Mouse (Mus musculus) thymus, postnatal 36 days (tissue): ENCODE measurements around the gene Magel2.

Source experiments
- DNase-seq, 2 experiments: peaks; one replicate each; pipeline ENCODE4 v3.0.0; 2022; ENCODE audit warnings: mixed read lengths in 2 of 2

Gene Magel2

GRCm38 (mm10) chr7:62376510-62377304 lies at the start of gene Magel2:
TSS of gene Magel2 (plus strand) at chr7:62377010.
- no peak for DNase-seq

DNA sequence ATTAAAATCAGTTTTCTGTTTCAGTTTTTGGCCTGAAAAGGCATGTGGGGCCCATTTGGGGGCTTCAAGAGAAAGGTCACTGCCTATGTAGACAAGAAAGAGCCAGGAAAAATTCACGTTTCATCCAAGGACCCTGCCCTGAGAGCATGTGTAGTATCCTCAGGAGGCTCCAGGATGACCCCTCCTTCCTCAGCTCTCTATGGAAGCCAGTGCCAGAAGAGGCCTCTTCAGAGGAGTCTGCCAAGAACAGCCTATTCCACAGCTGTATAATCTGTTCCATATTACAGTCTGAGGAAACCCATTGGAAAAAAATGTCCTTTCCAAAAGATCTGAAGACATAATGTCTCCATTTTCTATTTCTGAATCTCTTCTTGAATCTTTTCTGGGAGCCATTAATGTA lies 31.4 kb upstream of the Magel2 start:
- no peak for DNase-seq

- DNase-seq, result no peak
Observed at GRCm38 (mm10) chr7:62346269-62346668, 30.5 kb upstream of the Magel2 start, which contains the start of gene Ndn. TSS of gene Ndn (plus strand) at chr7:62346569.

- peak in 1 of 2 experiments; percentile 2 for DNase-seq
Observed at GRCm38 (mm10) chr7:62348106-62348803, 28.6 kb upstream of the Magel2 start.

GRCm38 (mm10) chr7:62348804-62349190 lies 28.0 kb upstream of the Magel2 start:
- DNase-seq, result peak in 1 of 2 experiments; percentile 2

GRCm38 (mm10) chr7:62351266-62351665 lies 25.5 kb upstream of the Magel2 start:
- DNase-seq, result no peak

- no peak for DNase-seq
Observed at GRCm38 (mm10) chr7:62365039-62365636, 11.7 kb upstream of the Magel2 start.

DNA sequence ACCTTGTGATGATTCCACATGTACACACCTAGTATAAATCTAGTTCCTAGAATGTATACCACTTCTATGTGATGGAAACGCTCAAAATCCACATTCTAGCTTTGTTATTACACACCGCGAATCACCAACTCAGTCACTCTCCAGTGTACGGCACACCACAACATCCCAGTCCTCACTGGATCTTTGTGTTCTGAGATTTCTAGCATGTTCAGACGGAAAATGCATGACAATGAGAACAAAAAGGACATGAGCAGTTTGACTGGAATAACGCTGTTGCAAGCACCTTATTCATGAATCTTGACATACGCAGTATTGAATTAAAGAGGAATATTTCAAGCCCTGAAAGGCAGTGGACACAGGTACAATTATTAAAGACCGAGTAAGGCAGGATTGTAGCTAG lies 10.1 kb upstream of the Magel2 start:
- DNase-seq, result no peak

DNA sequence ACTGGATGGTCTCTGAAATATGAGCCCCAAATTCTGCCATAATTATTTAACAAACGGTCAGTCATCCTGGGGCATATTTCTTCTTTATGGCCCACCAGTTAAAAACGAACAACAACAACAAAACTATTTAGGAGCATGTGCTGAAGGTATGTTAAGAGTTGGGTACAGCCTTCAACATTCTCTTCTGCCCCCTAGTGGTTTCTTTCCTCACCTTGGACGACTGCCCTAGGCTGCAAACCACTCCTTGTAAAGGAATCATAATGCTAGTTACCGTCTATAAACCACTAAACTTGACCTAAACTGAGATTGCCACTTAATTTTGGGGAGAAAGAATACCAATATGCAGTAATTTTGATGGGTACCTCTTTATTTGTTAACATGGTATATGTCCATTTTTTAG lies 1.2 kb upstream of the Magel2 start:
- no peak for DNase-seq

GRCm38 (mm10) chr7:62377313-62377712 lies 503 bp downstream of the Magel2 start:
- no peak for DNase-seq

DNA sequence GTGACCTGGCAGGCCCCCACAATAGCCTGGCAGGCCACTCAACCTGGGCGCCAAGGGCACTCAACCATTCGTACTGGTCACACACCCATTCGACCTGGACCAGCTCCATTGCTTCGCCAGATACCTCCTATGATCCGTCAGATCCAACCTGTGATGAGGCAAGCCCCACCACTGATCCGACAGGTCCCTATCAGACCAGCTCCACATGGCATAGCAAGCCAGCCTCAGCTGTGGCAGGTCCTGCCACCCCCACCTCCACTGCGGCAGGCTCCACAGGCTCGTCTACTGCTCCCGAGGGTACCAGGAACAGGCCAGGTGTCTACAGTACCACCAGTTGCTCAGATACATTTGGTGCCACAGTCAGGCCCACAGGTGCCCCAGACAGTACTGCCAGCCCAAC lies 1.7 kb downstream of the Magel2 start:
- DNase-seq, result no peak

GRCm38 (mm10) chr7:62382391-62382790 lies 5.6 kb downstream of the Magel2 start:
- no peak for DNase-seq

DNA sequence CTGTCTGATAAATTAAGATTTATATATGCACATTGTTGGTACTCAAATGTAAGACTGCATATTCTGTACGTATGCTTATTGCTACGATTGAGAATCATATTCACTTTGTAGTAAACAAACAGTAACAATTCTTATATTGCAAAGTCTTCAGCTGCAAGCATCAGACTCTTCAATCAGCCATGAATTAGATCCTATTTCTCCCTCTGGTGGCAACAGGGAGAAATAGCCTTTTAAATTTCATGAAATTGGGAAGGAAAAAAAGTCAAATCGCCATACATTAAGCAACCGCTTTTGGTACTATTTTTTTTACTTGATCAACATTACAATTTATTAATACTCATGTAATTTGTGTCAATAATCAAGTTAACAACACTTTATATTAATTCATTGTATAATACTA lies 11.5 kb downstream of the Magel2 start:
- DNase-seq, result no peak

DNA sequence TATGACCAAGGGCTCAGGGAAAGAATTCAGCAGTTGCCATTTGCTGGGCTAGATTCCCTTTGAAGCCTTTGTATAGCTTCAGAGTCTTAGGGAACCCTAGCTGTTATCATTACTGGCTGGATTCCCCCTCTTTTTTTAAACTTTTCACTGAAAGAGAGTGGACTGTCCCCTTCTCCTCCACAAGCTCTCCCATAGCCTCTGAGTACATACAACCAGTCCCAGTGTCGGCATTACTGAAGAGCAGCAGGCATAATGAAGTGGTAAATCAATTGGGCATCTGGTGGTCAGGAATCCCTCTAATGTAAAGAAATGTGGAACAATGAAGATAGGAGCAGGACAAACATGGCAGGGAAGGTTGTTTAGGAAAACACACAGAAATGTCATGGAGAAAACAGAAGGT lies 15.4 kb downstream of the Magel2 start:
- DNase-seq, result no peak

DNA sequence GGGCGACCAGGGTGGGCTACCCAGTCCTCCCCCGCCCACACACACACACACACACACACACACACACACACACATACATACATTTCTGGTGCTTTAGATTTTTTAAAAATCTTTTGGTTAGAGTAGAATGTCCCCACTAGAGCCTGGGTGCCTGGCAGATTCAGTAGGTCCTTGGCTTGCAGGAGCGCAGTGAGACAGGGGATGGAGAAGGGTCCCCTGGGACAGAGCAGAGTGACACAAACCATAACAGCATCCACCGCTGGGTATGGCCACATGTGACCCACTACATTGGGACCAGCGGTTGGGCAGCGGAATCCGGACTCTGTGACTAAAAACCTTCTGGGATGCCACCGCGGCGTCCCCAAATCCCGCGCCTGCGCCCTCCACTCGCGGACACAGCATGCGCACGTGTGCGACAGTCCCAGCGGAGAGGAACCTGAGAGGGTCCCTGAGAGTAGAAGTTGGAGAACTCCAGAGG lies 29.8 kb downstream of the Magel2 start:
- no peak for DNase-seq

GRCm38 (mm10) chr7:62407803-62408202 lies 31.0 kb downstream of the Magel2 start:
- DNase-seq, result no peak

GRCm38 (mm10) chr7:62415222-62415621 lies 38.4 kb downstream of the Magel2 start:
- DNase-seq, result no peak

DNA sequence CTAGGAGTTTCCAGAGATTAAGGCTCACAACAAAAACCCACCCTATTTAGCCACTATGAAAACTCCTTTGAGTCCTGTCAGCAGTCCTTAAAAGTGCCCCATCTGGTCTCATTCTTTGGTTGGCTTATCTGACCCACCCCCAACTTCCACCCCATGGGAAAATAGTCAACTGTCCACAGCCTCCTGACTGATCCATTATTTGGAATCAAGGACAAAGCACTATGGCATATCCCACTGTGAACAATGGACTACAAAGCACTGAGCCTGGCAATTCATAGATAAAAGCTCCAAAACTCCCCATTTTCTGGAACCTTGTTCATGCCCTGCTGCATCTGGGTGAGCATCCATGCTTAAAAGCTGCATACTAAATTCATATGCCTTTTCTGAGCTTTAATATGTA lies 39.4 kb downstream of the Magel2 start:
- no peak for DNase-seq

GRCm38 (mm10) chr7:62418346-62418745 lies 41.5 kb downstream of the Magel2 start:
- DNase-seq, result no peak

DNA sequence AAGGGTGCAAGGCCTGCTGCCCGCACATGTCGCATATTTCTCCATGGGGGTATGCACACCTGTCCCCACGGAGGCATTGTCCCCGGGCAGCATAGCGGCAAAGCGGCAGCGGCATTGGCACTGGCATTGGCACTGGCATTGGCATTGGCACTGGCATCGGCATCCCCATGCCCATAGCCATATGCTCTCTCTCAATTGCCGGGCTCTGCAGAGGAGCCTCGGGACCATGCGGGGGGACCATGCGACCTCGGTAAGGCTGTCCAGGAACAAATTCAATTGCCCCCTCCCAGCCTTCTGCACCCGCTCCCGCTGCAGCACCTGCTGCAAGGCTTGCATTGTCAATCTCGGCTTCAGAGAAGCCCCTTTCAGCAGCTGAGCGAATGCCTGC lies 42.3 kb downstream of the Magel2 start:
- no peak for DNase-seq

DNA sequence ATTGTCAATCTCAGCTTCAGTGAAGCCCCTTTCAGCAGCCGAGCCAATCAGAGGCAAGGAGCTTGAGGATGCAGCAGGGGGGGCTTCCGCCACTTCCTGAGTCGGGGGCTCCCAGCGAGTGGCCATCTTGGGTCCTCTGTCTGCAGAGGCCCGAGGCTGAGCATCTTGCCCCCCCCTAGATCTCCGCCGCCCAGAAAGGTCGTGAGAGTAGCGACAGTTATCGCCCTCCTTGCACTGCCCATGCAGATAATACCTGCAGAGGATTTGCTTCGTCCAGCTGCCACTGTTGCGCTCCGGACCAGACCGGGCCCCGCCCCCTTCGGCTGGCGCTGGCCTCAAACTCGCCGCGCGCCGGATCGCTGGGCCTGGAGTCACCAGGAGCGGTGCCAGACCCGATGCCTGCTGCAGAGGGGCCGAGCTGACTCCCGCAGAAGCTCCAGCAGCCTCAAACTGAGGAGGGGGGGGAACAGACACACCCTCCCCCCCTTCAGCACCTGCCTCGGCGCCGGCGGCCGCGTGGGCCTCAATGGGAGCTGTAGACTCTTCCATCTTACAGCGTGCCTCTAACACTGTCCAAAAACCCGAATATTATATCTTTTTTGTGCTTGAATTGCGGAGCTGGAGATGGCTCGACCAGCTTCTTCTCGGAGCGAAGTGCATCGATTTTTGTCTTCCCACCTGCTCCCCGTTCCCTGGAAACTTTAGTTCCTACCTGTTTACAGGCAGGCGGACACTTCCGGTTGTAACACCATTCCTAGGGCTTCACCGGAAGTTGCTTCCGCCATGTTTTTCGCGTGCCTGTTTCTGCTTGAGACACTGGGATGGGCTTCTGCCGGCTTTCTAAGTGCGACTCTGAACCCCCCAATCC lies 42.9 kb downstream of the Magel2 start, which contains the start of gene Mkrn3:
Mkrn3 (minus strand) TSS at position 647 of the 868 bp plus-strand sequence.
- DNase-seq, result peak; percentile 7 to 8

DNA sequence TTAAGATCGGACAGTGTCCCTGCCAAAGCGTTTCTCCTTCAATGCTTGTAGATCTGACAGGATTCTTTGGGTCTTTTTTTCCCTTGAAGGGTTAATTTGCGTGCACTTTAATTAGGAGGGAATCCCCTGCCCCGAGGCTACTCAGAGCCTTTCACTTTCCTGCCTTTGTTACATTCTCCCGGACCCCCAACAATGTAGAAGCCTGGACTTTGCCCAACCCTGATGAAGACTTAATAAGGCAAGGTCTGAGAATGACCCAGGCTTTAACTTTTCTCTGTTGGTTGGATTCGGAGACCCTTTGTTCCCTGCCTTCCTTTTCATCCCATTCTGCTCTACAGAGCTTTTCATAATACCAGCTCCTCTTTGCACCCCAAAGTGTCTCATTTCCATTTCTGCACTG lies 43.8 kb downstream of the Magel2 start:
- no peak for DNase-seq

DNA sequence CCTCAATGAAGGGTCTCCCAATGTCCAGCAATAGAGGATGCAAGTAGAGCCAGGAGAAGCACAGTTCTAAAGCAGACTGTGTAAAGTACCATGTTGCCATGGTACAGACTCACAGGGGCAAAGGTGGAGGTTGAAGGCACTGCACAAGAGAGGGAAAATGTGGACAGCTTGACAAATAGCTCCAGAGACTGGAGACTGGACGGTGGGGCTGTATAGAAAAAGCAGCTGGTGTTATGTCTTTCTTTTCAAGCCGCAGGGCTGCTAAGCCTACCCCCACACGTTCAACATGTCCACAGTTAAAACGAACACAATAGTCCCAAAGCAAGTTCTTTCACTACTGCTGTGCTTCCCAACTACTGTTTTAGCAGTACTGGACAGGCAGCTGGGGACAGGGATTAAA lies 46.4 kb downstream of the Magel2 start:
- no peak for DNase-seq
